Mouse (Mus musculus) MEL (cell line): ENCODE measurements around the gene Rem1. TPM values are rescaled to one million over a fixed set of nuclear protein-coding genes. Genes with fewer than 3 reads are reported as not detected.

Source experiments
- DNase-seq: peaks from one replicate; pipeline ENCODE4 v3.0.0; 2011; ENCODE audit warnings: low read depth, low spot score
- H3K27ac ChIP-seq: 2 replicates; pipeline ENCODE4 v1.5.1; 2012; ENCODE audit warnings: low read depth, mild to moderate bottlenecking, control low read depth, low read length, moderate library complexity; ENCODE audit not compliant: control insufficient read depth
- H3K27me3 ChIP-seq, 2 experiments: fragments of 150-350 bp in 1 of 2; sonication (generic) in 1 of 2; 2 replicates each; pipeline ENCODE4 v1.6.1; 2012; ENCODE audit warnings: low read length in 2 of 2, mild to moderate bottlenecking in 2 of 2, improper control_type of control experiment in 1 of 2, moderate library complexity in 1 of 2; ENCODE audit not compliant: insufficient read depth in 2 of 2, control insufficient read depth in 1 of 2
- H3K36me3 ChIP-seq, 2 experiments: 2 replicates each; pipeline ENCODE4 v1.6.1; 2012 to 2014; ENCODE audit warnings: low read length in 2 of 2, improper control_type of control experiment in 1 of 2, inconsistent platforms in 1 of 2, mild to moderate bottlenecking in 1 of 2; ENCODE audit not compliant: insufficient read depth in 2 of 2, control insufficient read depth in 1 of 2
- H3K4me1 ChIP-seq, 2 experiments: fragments of 150-350 bp in 1 of 2; sonication (generic) in 1 of 2; 2 replicates each; pipeline ENCODE4 v1.6.1; 2012; ENCODE audit warnings: low read length in 2 of 2, improper control_type of control experiment in 1 of 2, mild to moderate bottlenecking in 1 of 2; ENCODE audit not compliant: insufficient read depth in 2 of 2, control insufficient read depth in 1 of 2
- H3K4me3 ChIP-seq, 2 experiments: fragments of 150-350 bp in 1 of 2; sonication (generic) in 1 of 2; 2 replicates each; pipeline ENCODE4 v1.5.1; 2012; ENCODE audit warnings: low read depth in 2 of 2, low read length in 2 of 2, mild to moderate bottlenecking in 2 of 2, moderate library complexity in 2 of 2, control low read depth in 1 of 2, improper control_type of control experiment in 1 of 2; ENCODE audit not compliant: control insufficient read depth in 1 of 2, insufficient read depth in 1 of 2
- H3K79me2 ChIP-seq: 2 replicates; pipeline ENCODE4 v1.6.1; 2012; ENCODE audit warnings: mild to moderate bottlenecking, low read length, moderate library complexity; ENCODE audit not compliant: control insufficient read depth, poor library complexity, insufficient read depth
- H3K9ac ChIP-seq: 2 replicates; pipeline ENCODE4 v1.6.1; 2012; ENCODE audit warnings: low read depth, mild to moderate bottlenecking, control low read depth, low read length, moderate library complexity; ENCODE audit not compliant: control insufficient read depth, poor library complexity, severe bottlenecking
- H3K9me3 ChIP-seq: fragments of 150-350 bp; sonication (generic); replicated peaks from 2 replicates; pipeline ENCODE4 v1.6.1; 2012; ENCODE audit warnings: mild to moderate bottlenecking, low read length, improper control_type of control experiment, moderate library complexity; ENCODE audit not compliant: insufficient read depth
- BHLHE40 ChIP-seq: IDR thresholded peaks from 2 replicates; pipeline ENCODE4 v1.6.1; 2012; ENCODE audit warnings: low read depth, mild to moderate bottlenecking, inconsistent platforms, low read length, improper control_type of control experiment, borderline replicate concordance
- CHD1 ChIP-seq: IDR thresholded peaks from 2 replicates; pipeline ENCODE4 v1.6.1; 2012; ENCODE audit warnings: low read depth, mild to moderate bottlenecking, inconsistent platforms, low read length, improper control_type of control experiment
- CHD2 ChIP-seq: IDR thresholded peaks from 2 replicates; pipeline ENCODE4 v1.6.1; 2011; ENCODE audit warnings: low read length, improper control_type of control experiment
- CTCF ChIP-seq, 3 experiments: IDR thresholded peaks in 2 of 3; conservative IDR thresholded peaks in 1 of 3; 2 replicates each; pipeline ENCODE4 v1.5.1; 2011 to 2012; ENCODE audit warnings: low read length in 3 of 3, low read depth in 2 of 3, mild to moderate bottlenecking in 2 of 3, improper control_type of control experiment in 1 of 3, inconsistent platforms in 1 of 3, mixed read lengths in 1 of 3, moderate library complexity in 1 of 3; ENCODE audit not compliant: control insufficient read depth in 1 of 3, insufficient read depth in 1 of 3, poor library complexity in 1 of 3, severe bottlenecking in 1 of 3
- E2F4 ChIP-seq: IDR thresholded peaks from 2 replicates; pipeline ENCODE4 v1.6.1; 2011; ENCODE audit warnings: low read depth, low read length, improper control_type of control experiment, borderline replicate concordance
- EP300 ChIP-seq, 2 experiments: IDR thresholded peaks; 2 replicates each; pipeline ENCODE4 v1.6.1; 2011; ENCODE audit warnings: improper control_type of control experiment in 2 of 2, low read length in 2 of 2, low read depth in 1 of 2, mild to moderate bottlenecking in 1 of 2
- ETS1 ChIP-seq: IDR thresholded peaks from 2 replicates; pipeline ENCODE4 v1.6.1; 2012; ENCODE audit warnings: low read depth, mild to moderate bottlenecking, inconsistent platforms, low read length, improper control_type of control experiment, moderate library complexity
- GABPA ChIP-seq: IDR thresholded peaks from 2 replicates; pipeline ENCODE4 v1.6.1; 2012; ENCODE audit warnings: low read depth, mild to moderate bottlenecking, inconsistent platforms, low read length, improper control_type of control experiment, moderate library complexity
- HCFC1 ChIP-seq: IDR thresholded peaks from 2 replicates; pipeline ENCODE4 v1.6.1; 2012; ENCODE audit warnings: low read depth, mild to moderate bottlenecking, inconsistent platforms, low read length, improper control_type of control experiment, moderate library complexity
- JUND ChIP-seq: IDR thresholded peaks from 2 replicates; pipeline ENCODE4 v1.6.1; 2011; ENCODE audit warnings: low read depth, mild to moderate bottlenecking, improper control_type of control experiment, low read length
- KAT2A ChIP-seq: conservative IDR thresholded peaks from 2 replicates; pipeline ENCODE4 v1.6.1; 2012; ENCODE audit warnings: low read depth, low read length, improper control_type of control experiment, inconsistent platforms
- MAFK ChIP-seq: IDR thresholded peaks from 2 replicates; pipeline ENCODE4 v1.6.1; 2011; ENCODE audit warnings: low read depth, mild to moderate bottlenecking, low read length, improper control_type of control experiment, borderline replicate concordance
- MAZ ChIP-seq: IDR thresholded peaks from 2 replicates; pipeline ENCODE4 v1.6.1; 2012; ENCODE audit warnings: low read depth, mild to moderate bottlenecking, inconsistent platforms, low read length, improper control_type of control experiment
- MEF2A ChIP-seq: IDR thresholded peaks from 2 replicates; pipeline ENCODE4 v1.6.1; 2014; ENCODE audit warnings: low read depth, mild to moderate bottlenecking, inconsistent platforms, low read length, improper control_type of control experiment; ENCODE audit not compliant: poor library complexity, insufficient replicate concordance, severe bottlenecking; ENCODE audit errors: extremely low read depth
- MYB ChIP-seq: IDR thresholded peaks from 2 replicates; pipeline ENCODE4 v1.6.1; 2011; ENCODE audit warnings: mild to moderate bottlenecking, low read depth, low read length, improper control_type of control experiment
- MYC ChIP-seq: IDR thresholded peaks from 2 replicates; pipeline ENCODE4 v1.6.1; 2011; ENCODE audit warnings: low read depth, mild to moderate bottlenecking, low read length, improper control_type of control experiment, moderate library complexity
- NRF1 ChIP-seq: IDR thresholded peaks from 2 replicates; pipeline ENCODE4 v1.6.1; 2014; ENCODE audit warnings: low read depth, mild to moderate bottlenecking, inconsistent platforms, low read length, improper control_type of control experiment, moderate library complexity; ENCODE audit not compliant: poor library complexity, insufficient read depth, severe bottlenecking
- POLR2A ChIP-seq, 2 experiments: IDR thresholded peaks; 2 replicates each; pipeline ENCODE4 v1.6.1; 2011 to 2012; ENCODE audit warnings: low read length in 2 of 2, mild to moderate bottlenecking in 2 of 2, control low read depth in 1 of 2, improper control_type of control experiment in 1 of 2, low read depth in 1 of 2, moderate library complexity in 1 of 2; ENCODE audit not compliant: control insufficient read depth in 1 of 2, insufficient read depth in 1 of 2, poor library complexity in 1 of 2
- RAD21 ChIP-seq: IDR thresholded peaks from 2 replicates; pipeline ENCODE4 v1.6.1; 2011; ENCODE audit warnings: mild to moderate bottlenecking, low read depth, low read length, improper control_type of control experiment
- RCOR1 ChIP-seq: IDR thresholded peaks from 2 replicates; pipeline ENCODE4 v1.6.1; 2012; ENCODE audit warnings: low read depth, mild to moderate bottlenecking, inconsistent platforms, low read length, improper control_type of control experiment
- SMC3 ChIP-seq: IDR thresholded peaks from 2 replicates; pipeline ENCODE4 v1.6.1; 2011; ENCODE audit warnings: low read depth, low read length, improper control_type of control experiment
- TAL1 ChIP-seq: IDR thresholded peaks from 2 replicates; pipeline ENCODE4 v1.6.1; 2012; ENCODE audit warnings: mild to moderate bottlenecking, inconsistent platforms, low read length, moderate library complexity, mixed read lengths
- TBP ChIP-seq: IDR thresholded peaks from 2 replicates; pipeline ENCODE4 v1.8.0; 2011; ENCODE audit warnings: low read depth, low read length, improper control_type of control experiment
- USF1 ChIP-seq: IDR thresholded peaks from 2 replicates; pipeline ENCODE4 v1.6.1; 2014; ENCODE audit warnings: low read depth, mild to moderate bottlenecking, inconsistent platforms, low read length, improper control_type of control experiment, moderate library complexity
- USF2 ChIP-seq, 2 experiments: IDR thresholded peaks; 2 replicates each; pipeline ENCODE4 v1.6.1; 2011 to 2012; ENCODE audit warnings: improper control_type of control experiment in 2 of 2, low read length in 2 of 2, borderline replicate concordance in 1 of 2, inconsistent platforms in 1 of 2, low read depth in 1 of 2, mild to moderate bottlenecking in 1 of 2; ENCODE audit not compliant: insufficient read depth in 1 of 2
- ZC3H11A ChIP-seq: IDR thresholded peaks from 2 replicates; pipeline ENCODE4 v1.6.1; 2012; ENCODE audit warnings: low read depth, mild to moderate bottlenecking, inconsistent platforms, low read length, improper control_type of control experiment
- ZMIZ1 ChIP-seq: IDR thresholded peaks from 2 replicates; pipeline ENCODE4 v1.6.1; 2012; ENCODE audit warnings: low read depth, mild to moderate bottlenecking, inconsistent platforms, low read length, improper control_type of control experiment, moderate library complexity
- ZNF384 ChIP-seq: IDR thresholded peaks from 2 replicates; pipeline ENCODE4 v1.6.1; 2012; ENCODE audit warnings: low read depth, mild to moderate bottlenecking, inconsistent platforms, low read length, improper control_type of control experiment
- polyA plus RNA-seq, 2 experiments: library from polyadenylated mRNA; stranded (reverse) in 1 of 2; unstranded in 1 of 2; fragments of >175 nt in 1 of 2; fragments of >200 nt in 1 of 2; gene quantifications; 2 replicates each; pipeline versions ENCODE4 v1.2.1 to v1.2.4; 2012; ENCODE audit warnings: low replicate concordance in 2 of 2, low read depth in 1 of 2; ENCODE audit not compliant: insufficient read length in 2 of 2, insufficient read depth in 1 of 2, missing spikeins in 1 of 2
- total RNA-seq: library from RNA; depleted of rRNA; stranded (reverse); fragments of 300-350 nt; gene quantifications from 2 replicates; pipeline ENCODE4 v1.2.3, GENCODE M21; 2012

Rem1 gene
- total and polyA plus RNA-seq, 3 experiments = not detected

GRCm38 (mm10) chr2:152637006-152637322 is 10.2 kb downstream of the Rem1 start:
- TF ChIP-seq MEF2A = no peak
- TF ChIP-seq HCFC1 = no peak
- TF ChIP-seq BHLHE40 = no peak
- no peak for TF ChIP-seq JUND
- DNase-seq = no peak
- Histone ChIP-seq H3K4me3 (no peak overlapping the region), H3K36me3 (no peaks in the 10 kb centered on the region), H3K27me3 (peaks cover 2 to 6% of the 10 kb centered on the region in 2 experiments; a peak in 3 of 4 replicates), H3K79me2 (no peaks in the 10 kb centered on the region), H3K9me3 (no peaks in the 10 kb centered on the region), H3K4me1 (no peaks in the 10 kb centered on the region), H3K9ac (no peak overlapping the region), H3K27ac (no peak overlapping the region)

- Histone ChIP-seq H3K27me3 (peaks cover 2 to 6% of the 10 kb centered on the region in 2 experiments; a peak in 3 of 4 replicates), H3K9ac (no peak overlapping the region), H3K27ac (no peak overlapping the region), H3K4me3 (no peak overlapping the region), H3K79me2 (no peaks in the 10 kb centered on the region), H3K4me1 (no peaks in the 10 kb centered on the region), H3K9me3 (no peaks in the 10 kb centered on the region), H3K36me3 (no peaks in the 10 kb centered on the region)
- no peak for TF ChIP-seq JUND
- TF ChIP-seq ZC3H11A = no peak
- TF ChIP-seq RAD21 = no peak
- TF ChIP-seq POLR2A (IDR thresholded peaks at IDR 0.05; ENCODE audit: control insufficient read depth in 1 of 2, insufficient read depth in 1 of 2, low read depth in 1 of 2, low read length in 2 of 2, poor library complexity in 1 of 2) = no peak
- no peak for TF ChIP-seq TAL1
- no peak for TF ChIP-seq SMC3
- TF ChIP-seq RCOR1 = no peak
- TF ChIP-seq MYB = no peak
- no peak for TF ChIP-seq GABPA
- no peak for TF ChIP-seq MYC
- no peak for TF ChIP-seq ZMIZ1
- no peak for TF ChIP-seq USF1
- TF ChIP-seq MAZ = no peak
- no peak for TF ChIP-seq NRF1
- no peak for DNase-seq
Observed at GRCm38 (mm10) chr2:152637381-152637780, 10.6 kb downstream of the Rem1 start.

- no peaks in the 10 kb centered on the region for H3K4me1 ChIP-seq
- no peaks in the 10 kb centered on the region for H3K36me3 ChIP-seq
- DNase-seq = no peak
- H3K9me3 ChIP-seq = no peaks in the 10 kb centered on the region
- H3K27ac ChIP-seq = no peak overlapping the region
- H3K4me3 ChIP-seq = no peak overlapping the region
- peaks cover 2% of the 10 kb centered on the region in 2 experiments; a peak in 3 of 4 replicates for H3K27me3 ChIP-seq
- H3K79me2 ChIP-seq = no peaks in the 10 kb centered on the region
- no peak overlapping the region for H3K9ac ChIP-seq
- TF ChIP-seq KAT2A (no peak), CHD2 (no peak), CHD1 (no peak), EP300 (IDR thresholded peaks at IDR 0.05; ENCODE audit: low read depth in 1 of 2, low read length in 2 of 2) (no peak), ETS1 (no peak), ZNF384 (no peak), E2F4 (no peak), RAD21 (no peak), RCOR1 (no peak), JUND (no peak), CTCF (IDR thresholded peaks at IDR 0.05 in 2 of 3, conservative IDR thresholded peaks at IDR 0.05 in 1 of 3; ENCODE audit: control insufficient read depth in 1 of 3, insufficient read depth in 1 of 3, low read depth in 2 of 3, low read length in 3 of 3, poor library complexity in 1 of 3, severe bottlenecking in 1 of 3) (no peak), POLR2A (IDR thresholded peaks at IDR 0.05; ENCODE audit: control insufficient read depth in 1 of 2, insufficient read depth in 1 of 2, low read depth in 1 of 2, low read length in 2 of 2, poor library complexity in 1 of 2) (no peak), TAL1 (no peak), MAFK (no peak), TBP (no peak), USF2 (IDR thresholded peaks at IDR 0.05; ENCODE audit: borderline replicate concordance in 1 of 2, insufficient read depth in 1 of 2, low read depth in 1 of 2, low read length in 2 of 2) (no peak), MYB (no peak)
Observed at GRCm38 (mm10) chr2:152638865-152639264, 12.1 kb downstream of the Rem1 start.
